Mouse (Mus musculus): ENCODE data around the gene 6030408B16Rik. TPM values are rescaled to one million over a fixed set of nuclear protein-coding genes. Genes with fewer than 3 reads are reported as not detected.

Gene 6030408B16Rik
- polyA plus RNA-seq, 1 experiment from 2014 or later: not detected

GRCm38 (mm10) chr15:101283183-101283910 is 9.7 kb upstream of the 6030408B16Rik start:
- no peaks in the 10 kb centered on the region for H3K27me3 ChIP-seq
- no peak for ATAC-seq
- ChIA-PET CTCF (interaction anchor here (0.5 to 11.6 kb wide), 22 partner anchors 9 to 135 kb away, joined by 3 to 88 read pairs (median 4); no protein-coding TSS in a partner anchor), POLR2A (interaction anchor here (0.6 to 2.2 kb wide), 8 partner anchors 10 to 615 kb away, joined by 3 to 9 read pairs (median 4); partner anchors contain the start of gene 6030408B16Rik)
- no peak for DNase-seq (ENCODE audit: low read depth, low spot score)
- in situ Hi-C loops (cut with MboI; ENCODE audit: low pct_unique_long_range_greater_than_20kb): loop anchor here (5.0 kb wide), 1 partner anchor 41 kb away; no protein-coding TSS in a partner anchor
- TF ChIP-seq CTCF (IDR thresholded peaks at IDR 0.05): no peak

GRCm38 (mm10) chr15:101283911-101284750 is 8.9 kb upstream of the 6030408B16Rik start, which contains the start of gene Atg101:
Gene Atg101, plus strand, starts transcription at chr15:101284272.
- CTCF ChIA-PET: interaction anchor here (0.5 to 11.6 kb wide), 21 partner anchors 10 to 136 kb away, joined by 3 to 88 read pairs (median 5); no protein-coding TSS in a partner anchor
- no peaks in the 10 kb centered on the region for H3K27me3 ChIP-seq
- TF ChIP-seq CTCF (IDR thresholded peaks at IDR 0.05): no peak
- in situ Hi-C loops (cut with MboI; ENCODE audit: low pct_unique_long_range_greater_than_20kb): loop anchor here (5.0 kb wide), 1 partner anchor 42 kb away; no protein-coding TSS in a partner anchor
- ATAC-seq (peak; percentile 62), DNase-seq (ENCODE audit: low read depth, low spot score) (peak; percentile 91)
- POLR2A ChIA-PET: interaction anchor here (0.9 to 2.2 kb wide), 6 partner anchors 9 to 63 kb away, joined by 3 to 9 read pairs (median 6); partner anchors contain the start of gene 6030408B16Rik

GRCm38 (mm10) chr15:101286129-101286770 is 6.8 kb upstream of the 6030408B16Rik start:
- in situ Hi-C loops (cut with MboI; ENCODE audit: low pct_unique_long_range_greater_than_20kb): no loop called here
- no peak for ATAC-seq
- no peak for DNase-seq (ENCODE audit: low read depth, low spot score)
- ChIA-PET POLR2A (no interaction called here), CTCF (interaction anchor here (6.1 to 11.6 kb wide), 2 partner anchors 29 to 43 kb away, joined by 41 to 88 read pairs; no protein-coding TSS in a partner anchor)
- H3K27me3 ChIP-seq: no peaks in the 10 kb centered on the region
- TF ChIP-seq CTCF (IDR thresholded peaks at IDR 0.05): no peak

- ChIA-PET CTCF (interaction anchor here (6.1 kb wide), 1 partner anchor 28 kb away, joined by 41 read pairs; no protein-coding TSS in a partner anchor), POLR2A (no interaction called here)
- H3K27me3 ChIP-seq: no peaks in the 10 kb centered on the region
- ATAC-seq: no peak
- in situ Hi-C loops (cut with MboI; ENCODE audit: low pct_unique_long_range_greater_than_20kb): no loop called here
- TF ChIP-seq CTCF (IDR thresholded peaks at IDR 0.05): no peak
- DNase-seq (ENCODE audit: low read depth, low spot score): no peak
These were observed 5.7 kb upstream of the 6030408B16Rik start for GRCm38 (mm10) chr15:101287361-101287760.

- in situ Hi-C loops (cut with MboI; ENCODE audit: low pct_unique_long_range_greater_than_20kb): no loop called here
- no peak for ATAC-seq
- ChIA-PET POLR2A (interaction anchor here (1.3 kb wide), 1 partner anchor 25 kb away, joined by 4 read pairs; no protein-coding TSS in a partner anchor), CTCF (interaction anchor here (0.9 to 1.4 kb wide), 2 partner anchors 26 to 43 kb away, joined by 3 read pairs; no protein-coding TSS in a partner anchor)
- H3K27me3 ChIP-seq: no peaks in the 10 kb centered on the region
- no peak for TF ChIP-seq CTCF (IDR thresholded peaks at IDR 0.05)
- DNase-seq (ENCODE audit: low read depth, low spot score): no peak
These were observed 2.7 kb upstream of the 6030408B16Rik start for GRCm38 (mm10) chr15:101290354-101290753.

GRCm38 (mm10) chr15:101292012-101292411 is 1.0 kb upstream of the 6030408B16Rik start:
- no peak for ATAC-seq

GRCm38 (mm10) chr15:101294028-101294894 is 1.2 kb downstream of the 6030408B16Rik start:
- TF ChIP-seq CTCF (IDR thresholded peaks at IDR 0.05): no peak
- no peaks in the 10 kb centered on the region for H3K27me3 ChIP-seq
- DNase-seq (ENCODE audit: low read depth, low spot score) (no peak), ATAC-seq (no peak)
- CTCF ChIA-PET: interaction anchor here (1.0 to 1.2 kb wide), 3 partner anchors 10 to 22 kb away, joined by 3 to 5 read pairs (median 3); partner anchors contain the start of gene Atg101
- POLR2A ChIA-PET: interaction anchor here (1.3 kb wide), 1 partner anchor 11 kb away, joined by 3 read pairs; the partner anchor contains the start of gene Atg101
- in situ Hi-C loops (cut with MboI; ENCODE audit: low pct_unique_long_range_greater_than_20kb): no loop called here

More at GRCm38 (mm10) chr15:101292012-101292411, 1.0 kb upstream of the 6030408B16Rik start:
- TF ChIP-seq CTCF (IDR thresholded peaks at IDR 0.05): no peak
- no peak for DNase-seq (ENCODE audit: low read depth, low spot score)
- ChIA-PET POLR2A (no interaction called here), CTCF (interaction anchor here (1.3 to 1.4 kb wide), 2 partner anchors 18 to 24 kb away, joined by 3 read pairs; no protein-coding TSS in a partner anchor)
- no peaks in the 10 kb centered on the region for H3K27me3 ChIP-seq
- in situ Hi-C loops (cut with MboI; ENCODE audit: low pct_unique_long_range_greater_than_20kb): no loop called here

GRCm38 (mm10) chr15:101295106-101295505 is 2.1 kb downstream of the 6030408B16Rik start:
- ChIA-PET POLR2A (no interaction called here), CTCF (interaction anchor here (1.2 kb wide), 1 partner anchor 21 kb away, joined by 5 read pairs; no protein-coding TSS in a partner anchor)
- TF ChIP-seq CTCF (IDR thresholded peaks at IDR 0.05): no peak
- in situ Hi-C loops (cut with MboI; ENCODE audit: low pct_unique_long_range_greater_than_20kb): no loop called here
- ATAC-seq (no peak), DNase-seq (ENCODE audit: low read depth, low spot score) (no peak)
- H3K27me3 ChIP-seq: no peaks in the 10 kb centered on the region

GRCm38 (mm10) chr15:101295616-101296015 is 2.6 kb downstream of the 6030408B16Rik start:
- in situ Hi-C loops (cut with MboI; ENCODE audit: low pct_unique_long_range_greater_than_20kb): no loop called here
- DNase-seq (ENCODE audit: low read depth, low spot score): no peak
- H3K27me3 ChIP-seq: no peaks in the 10 kb centered on the region
- POLR2A ChIA-PET: no interaction called here
- no peak for TF ChIP-seq CTCF (IDR thresholded peaks at IDR 0.05)
- CTCF ChIA-PET: interaction anchor here (1.1 to 1.2 kb wide), 2 partner anchors 12 to 20 kb away, joined by 3 to 5 read pairs; no protein-coding TSS in a partner anchor
- ATAC-seq: no peak
